Mouse (Mus musculus) kidney, postnatal 25 days (tissue): ENCODE data around the gene Gm15217.

Source experiments
- DNase-seq, 2 experiments: peaks; one replicate each; pipeline ENCODE4 v3.0.0; 2021; ENCODE audit warnings: mixed read lengths in 2 of 2

Gene Gm15217

DNA sequence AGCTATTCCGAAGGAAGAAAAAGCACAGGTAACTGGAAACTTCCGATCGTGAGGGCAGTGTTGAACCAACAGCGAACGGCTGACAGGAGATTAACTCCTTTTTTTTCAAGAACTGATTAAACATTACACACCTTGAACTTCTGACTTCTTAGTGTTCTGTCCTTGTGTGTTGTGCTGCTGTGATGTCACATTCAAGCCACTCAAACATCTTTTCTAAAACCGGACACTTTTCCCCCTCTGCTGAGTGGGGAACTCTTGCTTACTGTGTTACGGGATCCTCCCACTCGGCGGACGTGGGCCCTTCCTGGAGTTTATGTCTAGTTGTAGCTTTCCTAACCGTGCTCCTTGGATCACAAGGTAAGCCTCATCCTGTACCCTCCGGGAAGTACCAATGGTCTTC lies at the start of gene Gm15217:
Gene Gm15217 (plus strand): TSS at position 130 of the 400 bp plus-strand sequence.
- no peak for DNase-seq

DNA sequence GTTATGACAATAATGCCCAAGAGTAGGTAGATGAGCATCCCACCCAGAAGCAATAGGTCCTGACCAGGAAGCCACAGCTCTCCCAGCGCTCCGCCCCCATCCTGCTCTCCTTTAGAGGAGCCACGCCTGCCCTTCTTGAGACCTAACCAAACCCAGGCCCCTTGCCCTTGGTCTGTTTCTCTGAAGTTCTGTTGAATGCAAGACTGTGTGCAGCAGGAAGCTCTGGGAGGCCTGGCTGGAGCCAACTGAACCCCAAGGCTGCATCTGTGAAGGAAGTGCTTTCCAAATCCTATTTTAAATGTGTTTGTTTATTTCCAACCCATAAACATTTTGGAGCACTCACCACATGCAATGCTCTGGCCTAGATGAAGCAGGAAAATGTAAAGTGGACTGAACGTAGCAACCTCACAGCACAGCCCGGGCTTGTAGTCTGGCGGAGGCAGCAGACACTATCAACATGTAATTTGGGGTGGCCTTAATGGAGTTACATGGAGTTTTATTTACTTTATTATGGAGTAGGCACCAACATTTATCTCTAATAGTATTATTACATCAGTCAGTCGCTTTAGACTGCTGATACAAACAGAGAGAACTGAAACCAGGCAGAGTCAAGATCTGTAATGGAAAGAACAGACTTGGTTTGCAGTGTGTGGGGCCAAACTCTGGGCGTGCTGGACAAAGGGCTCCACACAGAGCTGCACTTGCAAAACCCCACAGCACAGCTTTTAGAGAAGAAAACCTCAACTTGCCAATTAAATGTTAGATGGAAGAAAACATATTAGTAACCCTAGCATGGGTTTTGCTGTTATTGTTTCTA lies 45.6 kb upstream of the Gm15217 start:
- DNase-seq = no peak

DNA sequence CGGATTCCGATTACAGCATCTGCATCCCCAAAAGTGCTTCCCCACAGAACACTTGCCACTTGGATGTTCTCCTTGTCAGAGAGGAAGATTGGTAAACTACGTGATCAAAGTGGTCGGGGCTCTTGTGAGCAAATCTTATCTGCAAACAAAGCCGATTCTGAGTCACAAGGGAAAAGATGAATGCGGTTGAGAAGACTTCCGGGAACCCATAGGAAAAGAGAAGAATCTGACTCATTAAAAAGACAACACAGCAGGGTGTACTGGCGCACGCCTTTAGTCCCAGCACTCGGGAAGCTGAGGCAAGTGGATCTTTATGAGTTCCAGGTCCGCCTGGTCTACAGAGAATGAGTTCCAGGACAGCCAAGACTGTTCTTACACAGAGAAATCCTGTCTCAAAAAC lies 40.4 kb upstream of the Gm15217 start:
- DNase-seq = no peak

DNA sequence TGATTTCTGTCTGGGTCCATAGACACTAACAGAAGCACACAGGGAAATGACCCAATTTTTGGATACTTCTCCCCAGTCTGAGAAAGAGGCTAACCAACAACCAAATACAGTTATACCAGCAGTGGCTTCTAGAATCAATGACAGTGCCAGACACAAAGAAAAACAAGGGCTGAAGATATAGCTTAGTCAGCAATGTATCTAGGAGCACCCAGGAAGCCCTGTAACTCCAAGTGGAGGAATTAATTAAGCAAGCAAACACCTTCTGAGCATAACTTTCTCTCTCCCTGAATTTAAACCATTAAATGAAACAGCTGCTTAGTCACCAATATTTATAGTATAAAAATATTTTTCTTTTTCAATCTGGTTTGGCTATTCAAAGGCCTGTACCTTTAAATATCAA lies 34.5 kb upstream of the Gm15217 start:
- DNase-seq = no peak

DNA sequence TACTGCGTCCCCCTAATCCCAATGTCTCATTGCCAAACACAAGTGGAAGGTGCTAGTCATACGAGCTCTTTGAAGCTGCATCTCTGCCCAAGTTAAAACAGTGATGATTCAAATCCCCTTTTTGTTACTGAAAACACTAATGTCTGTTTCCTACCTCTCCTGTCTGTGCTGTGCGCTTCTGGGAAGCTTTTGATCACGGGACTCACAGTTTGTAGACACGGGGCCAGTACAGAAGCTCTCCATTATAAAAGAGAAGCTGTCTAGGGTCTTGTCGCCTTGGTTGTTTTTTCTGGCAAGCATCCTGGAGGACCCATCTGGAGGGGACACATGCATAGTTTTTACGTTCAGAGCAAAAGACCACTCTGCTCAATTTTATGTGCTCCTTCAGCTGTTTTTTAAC lies 21.9 kb upstream of the Gm15217 start:
- no peak for DNase-seq

DNA sequence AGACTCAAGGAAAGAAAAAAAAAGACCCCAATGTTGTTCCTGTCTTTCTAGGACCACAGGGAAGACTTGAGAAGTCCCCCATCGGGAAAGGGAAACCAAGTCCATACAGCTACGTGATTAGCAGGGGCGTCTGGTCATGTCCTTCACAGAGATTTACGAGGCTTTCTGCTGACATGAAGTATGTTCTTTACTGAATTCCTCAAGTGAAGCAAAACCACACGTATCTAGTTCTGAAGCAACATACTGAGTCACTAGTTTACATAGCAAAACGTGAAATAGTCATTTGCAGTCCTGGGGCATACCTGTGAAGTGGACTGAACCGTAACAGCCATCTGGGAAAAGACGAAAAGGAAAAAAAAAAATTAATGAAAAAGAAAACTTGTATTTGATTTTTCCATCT lies 21.5 kb upstream of the Gm15217 start:
- DNase-seq = no peak

DNA sequence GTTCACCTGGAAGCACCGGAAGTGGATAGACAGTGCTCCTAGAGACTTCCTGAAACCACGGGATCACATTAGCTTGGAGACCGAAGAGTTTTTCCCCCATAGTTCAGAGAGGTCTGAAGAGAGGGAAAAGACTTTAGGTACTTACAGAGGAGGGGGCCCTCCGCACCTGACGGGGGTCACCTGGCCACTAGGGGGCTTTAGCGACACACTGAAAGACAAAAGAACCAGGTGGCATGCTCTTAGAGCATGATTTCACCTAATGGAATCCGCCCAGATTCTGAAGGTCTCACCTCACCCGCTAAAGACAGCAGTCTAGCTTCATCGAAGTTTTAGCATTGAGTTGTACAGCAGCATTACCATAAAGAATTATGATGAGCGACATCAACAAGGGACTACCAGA lies 16.0 kb upstream of the Gm15217 start:
- peak; percentile 37 to 45 for DNase-seq

DNA sequence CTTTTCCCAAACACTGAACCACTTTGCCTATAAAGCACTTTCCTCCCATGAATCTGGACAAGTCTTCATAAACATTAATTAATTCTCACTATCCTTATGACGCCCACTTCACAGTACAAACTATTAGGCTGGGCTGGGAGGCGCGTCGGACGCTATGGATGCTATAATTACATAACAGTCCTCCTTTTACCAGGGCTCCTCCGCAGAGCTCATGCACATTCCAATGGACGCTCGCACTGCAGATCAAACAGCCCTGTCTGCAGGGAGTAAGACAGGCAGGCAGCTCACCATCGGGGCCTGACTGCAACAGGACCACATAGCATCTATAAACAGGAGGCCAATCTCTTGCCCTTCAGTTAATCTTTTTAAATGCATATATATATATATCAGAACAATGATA lies 6.8 kb upstream of the Gm15217 start:
- DNase-seq = no peak

DNA sequence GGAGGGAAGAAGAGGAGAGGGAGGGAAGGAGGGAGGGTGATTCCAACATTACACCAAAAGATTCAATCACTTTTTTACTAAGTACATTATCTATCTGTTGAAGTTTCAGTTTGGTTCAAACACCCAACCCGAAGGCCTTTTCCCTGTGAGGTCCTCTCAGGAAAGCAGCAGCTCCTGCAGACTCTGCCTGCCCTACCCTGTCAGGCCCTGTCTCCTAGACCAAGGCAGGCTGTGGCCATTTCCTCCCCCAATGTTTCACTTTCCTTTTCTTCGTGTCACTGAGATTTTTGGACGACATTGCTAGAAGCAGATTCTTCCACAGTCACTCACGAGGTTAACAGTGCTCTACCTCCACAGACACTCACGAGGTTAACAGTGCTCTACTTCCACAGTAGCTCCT lies 3.4 kb upstream of the Gm15217 start:
- no peak for DNase-seq

DNA sequence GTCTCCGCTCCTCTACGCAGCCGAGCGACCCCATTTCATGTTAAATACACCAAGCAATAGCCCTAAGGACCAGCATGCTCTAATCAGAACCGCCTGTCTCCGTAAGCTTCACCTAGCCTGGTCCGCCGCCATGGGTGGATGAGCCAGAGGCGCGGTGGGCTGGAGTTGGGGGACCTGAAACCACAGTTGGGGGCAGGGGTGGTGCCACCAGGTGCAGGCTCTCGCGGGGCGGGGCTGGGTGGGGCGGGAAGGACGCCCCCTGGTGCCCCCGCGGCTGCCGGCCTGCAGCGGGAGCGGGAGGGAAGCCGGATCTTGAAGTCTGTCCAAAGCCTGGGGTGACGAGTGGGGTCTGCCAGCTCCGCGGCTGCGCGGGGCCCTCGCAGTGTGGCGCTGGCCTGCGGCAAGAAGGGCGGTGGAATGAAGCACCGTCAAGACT lies 1.1 kb downstream of the Gm15217 start:
- peak; percentile 53 to 80 for DNase-seq

DNA sequence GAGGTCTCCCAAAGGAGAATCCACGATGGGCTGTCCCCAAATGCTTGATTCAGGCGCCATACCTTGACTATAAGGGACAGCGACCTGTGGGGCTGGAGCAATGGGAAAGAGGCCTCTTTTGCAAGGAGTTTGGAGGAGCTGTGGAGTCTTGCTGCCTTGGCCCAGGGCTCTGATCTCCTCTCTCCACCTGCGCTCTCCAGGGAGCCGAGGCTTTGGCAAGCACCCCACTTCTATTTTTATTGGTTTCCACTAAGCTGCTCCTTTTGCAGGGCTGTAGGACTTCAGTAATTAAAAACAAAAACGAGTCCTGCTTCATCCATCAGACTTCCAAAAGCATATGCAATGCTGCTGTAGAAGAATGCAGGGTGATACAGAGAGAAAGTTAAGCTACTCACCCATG lies 2.2 kb downstream of the Gm15217 start:
- DNase-seq = peak in 1 of 2 experiments; percentile 36

DNA sequence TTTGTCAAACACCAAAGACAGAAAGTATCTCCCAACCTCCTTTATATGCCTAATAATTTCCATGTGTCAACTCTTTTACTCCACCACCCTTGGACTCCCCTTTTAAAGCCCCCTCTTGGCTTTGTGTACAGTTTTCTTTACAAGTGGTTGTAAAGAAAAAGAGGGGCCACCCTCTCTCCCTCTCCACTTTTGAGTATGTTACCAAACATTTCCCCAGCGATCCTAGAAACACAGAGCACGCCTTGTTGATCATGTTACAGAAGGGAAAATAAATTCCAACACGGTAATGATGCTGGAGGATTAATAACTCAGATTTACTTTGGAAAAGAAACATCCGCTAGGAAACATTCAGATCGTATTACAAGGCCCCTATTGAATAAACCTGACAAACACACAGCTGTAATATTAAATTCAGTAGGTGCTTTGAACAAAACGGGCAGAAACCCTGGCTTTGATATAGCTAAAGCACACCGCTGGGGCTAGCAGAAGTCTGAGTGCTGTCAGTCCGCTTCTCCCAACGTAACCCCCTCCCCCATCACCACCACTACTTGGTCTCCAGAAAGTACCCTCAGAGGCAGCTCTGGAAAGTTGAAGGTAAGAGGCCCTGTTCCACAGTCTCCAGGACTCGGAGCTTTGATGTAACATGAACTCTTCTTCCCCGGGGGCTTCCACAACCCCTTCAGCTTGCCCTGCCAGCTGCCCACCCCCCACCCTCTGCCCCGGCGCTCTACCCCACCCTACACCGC lies 5.9 kb downstream of the Gm15217 start:
- no peak for DNase-seq

DNA sequence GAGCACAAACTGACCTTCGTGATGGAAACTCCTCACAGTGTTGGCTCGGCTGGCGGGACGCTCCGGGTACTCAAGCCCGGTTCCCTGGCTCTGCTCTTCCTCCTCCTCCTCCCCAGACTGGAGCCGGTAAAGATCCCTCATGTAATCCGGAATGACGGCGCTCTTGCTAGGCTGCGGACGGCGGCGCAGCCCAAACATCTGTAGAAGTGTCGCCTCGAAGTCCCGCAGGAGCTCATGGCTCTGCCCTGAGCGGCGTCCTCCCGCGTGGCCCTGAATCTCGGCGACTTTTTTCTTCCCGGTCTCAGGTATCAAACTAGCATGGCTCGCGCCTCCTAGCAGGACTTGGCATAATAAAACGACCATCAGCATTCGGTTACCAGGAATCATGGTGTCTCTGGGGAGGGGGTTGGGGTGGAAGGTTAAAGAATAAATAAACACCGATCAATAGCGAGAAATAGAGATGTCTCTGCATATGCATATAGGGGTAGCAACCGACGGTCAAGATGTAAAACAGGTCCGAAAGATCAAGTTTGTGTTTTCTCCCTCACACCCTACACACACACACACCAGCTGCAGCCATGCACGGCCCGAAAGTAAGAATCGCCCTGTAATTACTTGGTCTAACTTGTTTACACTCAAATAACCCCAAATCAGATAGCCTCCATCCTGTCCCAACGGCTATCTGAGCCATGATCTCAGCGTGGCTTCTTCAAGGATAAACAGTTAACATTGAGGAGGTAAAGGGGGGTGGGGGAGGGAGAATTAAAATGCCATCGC lies 6.7 kb downstream of the Gm15217 start:
- DNase-seq = peak in 1 of 2 experiments; percentile 28

DNA sequence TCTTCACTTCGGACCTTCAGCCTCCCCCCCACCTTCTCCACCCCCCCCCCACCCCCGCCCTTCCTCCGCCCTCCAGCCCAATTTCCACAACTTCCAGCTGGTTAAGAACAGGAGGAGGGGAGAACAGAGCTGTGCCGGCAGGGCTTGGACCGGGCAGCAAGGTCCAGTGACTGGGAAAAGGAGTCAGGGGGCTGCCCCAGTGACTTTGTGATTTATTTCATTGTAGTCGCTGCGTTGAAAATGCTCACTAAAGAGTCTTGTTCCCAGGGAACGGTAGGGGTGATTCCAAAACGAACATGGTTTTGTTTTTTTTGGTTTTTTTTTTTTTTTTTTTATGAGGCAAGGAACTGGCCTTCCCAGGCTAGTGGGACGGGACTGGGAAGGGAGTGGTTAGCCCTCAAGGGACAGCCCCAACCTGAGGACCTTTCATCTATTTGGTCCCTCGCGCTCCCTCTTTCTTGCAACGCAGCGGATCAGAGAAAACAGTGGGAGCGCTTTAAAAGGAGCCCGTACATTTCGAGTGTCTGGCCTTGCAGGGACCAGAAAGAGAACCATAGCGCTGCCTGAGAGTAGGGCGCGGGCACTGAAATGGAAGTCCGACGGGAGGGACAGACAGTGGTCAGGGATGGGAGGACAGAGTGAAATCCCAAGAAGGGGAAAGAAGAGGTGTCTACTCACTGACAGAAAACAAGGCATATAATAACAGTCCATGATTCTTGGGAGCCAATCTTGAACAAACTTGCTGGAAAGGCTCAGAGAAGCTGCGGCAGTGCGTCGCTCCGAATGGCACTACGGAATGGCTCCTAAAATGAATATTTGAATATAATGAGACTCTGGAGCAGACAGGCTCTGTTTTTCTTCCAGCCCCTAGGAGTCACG lies 7.5 kb downstream of the Gm15217 start:
- DNase-seq = peak; percentile 36 to 68

DNA sequence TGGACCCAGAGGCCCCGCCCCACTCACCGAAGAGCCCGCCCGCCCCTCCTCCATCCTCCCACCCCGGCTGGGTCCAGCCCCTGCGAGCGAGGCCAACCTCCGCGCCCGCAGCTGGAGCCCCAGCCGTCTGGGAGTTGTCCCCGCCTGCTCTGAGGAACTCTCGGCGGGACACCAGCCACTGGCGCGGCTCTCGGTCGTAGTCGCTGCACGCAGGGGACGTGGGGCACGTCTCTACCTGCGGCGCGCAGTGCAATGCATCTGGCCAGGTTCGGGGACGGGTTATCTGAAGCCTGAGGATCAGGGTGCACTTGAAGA lies 8.1 kb downstream of the Gm15217 start:
- DNase-seq = peak; percentile 94 to 95

DNA sequence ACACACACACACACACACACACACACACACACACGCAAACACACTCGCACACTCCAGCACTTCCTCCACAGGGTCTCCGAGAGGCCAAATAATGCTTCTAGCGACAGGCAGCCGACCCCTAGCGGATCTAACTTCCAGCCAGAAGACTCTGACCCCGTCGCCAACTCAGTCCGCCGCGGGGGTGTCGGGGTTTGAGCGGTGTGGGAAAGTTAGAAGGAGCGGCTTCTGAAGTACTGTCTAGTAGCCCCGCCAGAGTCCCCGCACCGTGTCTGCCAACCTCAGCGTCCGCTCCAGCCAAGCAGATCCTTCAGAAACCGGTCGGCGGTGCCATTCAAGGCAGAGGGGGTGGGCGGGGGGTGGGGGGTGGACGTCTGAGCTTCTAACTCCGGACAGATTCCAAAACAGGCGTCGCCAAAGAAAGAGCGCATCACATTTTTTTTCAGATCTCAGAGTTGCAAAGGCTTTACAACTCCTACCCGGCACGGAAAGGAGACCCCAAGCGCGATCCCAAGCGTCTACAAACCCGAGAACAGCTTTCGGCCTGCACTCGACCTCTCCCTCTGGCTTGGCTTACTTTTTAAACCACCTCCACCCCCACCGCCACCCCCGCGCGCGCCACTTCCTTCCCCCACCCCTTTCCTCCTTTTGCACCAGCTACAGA lies 8.7 kb downstream of the Gm15217 start:
- peak; percentile 66 to 83 for DNase-seq

DNA sequence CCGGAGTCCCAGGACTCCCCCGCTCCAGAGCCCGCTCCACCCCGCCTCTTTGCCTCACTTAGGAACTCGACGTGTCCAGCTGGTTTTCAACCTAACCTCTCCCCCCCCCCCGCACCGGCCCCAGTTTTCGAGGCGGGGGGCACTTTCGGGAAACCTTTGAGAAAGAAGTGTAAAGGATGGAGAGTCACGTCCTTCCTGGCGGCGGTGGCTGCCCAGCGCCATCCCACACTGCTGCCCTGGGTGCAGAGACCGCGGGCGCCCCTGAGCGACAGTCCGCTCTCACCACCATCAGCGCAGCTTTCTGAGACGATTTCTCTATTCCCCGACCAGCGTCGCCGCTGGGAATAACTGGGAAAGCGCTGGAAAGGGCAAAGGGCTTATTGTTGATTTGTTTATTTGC lies 9.4 kb downstream of the Gm15217 start:
- DNase-seq = peak; percentile 73 to 83

DNA sequence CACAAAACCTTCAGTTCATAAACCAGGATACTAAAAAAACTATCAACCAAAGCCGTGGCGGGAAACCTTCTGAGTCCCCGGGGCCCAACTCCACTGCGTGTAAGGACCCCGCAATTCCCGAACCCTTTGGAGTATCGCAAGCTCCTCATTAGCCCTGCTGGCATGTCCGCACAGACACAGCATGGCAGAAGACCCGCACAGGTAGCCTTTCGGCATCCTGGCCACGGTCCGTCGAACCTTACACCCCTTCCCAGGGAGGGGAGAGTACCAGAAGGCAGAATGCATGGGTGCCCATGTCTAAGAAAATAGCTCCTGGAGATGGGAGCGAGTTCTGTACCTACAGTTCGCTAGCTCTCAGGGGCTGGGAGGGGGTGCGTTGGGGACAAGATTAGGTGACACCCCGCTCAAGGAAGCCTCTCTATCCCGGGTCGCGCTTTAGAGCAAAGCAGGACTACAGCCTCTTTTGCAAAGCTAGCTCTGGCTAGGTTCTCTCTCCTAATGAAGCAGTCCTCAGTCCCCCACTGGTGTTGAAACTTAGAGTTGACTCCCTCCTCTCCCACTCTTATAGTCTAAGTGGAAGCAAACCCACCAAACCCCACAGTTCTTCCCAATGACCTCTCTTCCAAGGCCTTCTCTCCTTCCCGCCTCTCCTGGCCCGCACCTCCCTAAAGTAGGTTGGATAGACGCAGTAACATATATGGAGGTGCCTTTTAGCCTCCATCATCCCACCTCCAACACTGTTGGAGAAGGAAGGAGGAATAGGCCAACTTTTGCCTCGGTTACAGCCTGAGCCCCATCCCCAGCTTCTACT lies 10.4 kb downstream of the Gm15217 start:
- no peak for DNase-seq

DNA sequence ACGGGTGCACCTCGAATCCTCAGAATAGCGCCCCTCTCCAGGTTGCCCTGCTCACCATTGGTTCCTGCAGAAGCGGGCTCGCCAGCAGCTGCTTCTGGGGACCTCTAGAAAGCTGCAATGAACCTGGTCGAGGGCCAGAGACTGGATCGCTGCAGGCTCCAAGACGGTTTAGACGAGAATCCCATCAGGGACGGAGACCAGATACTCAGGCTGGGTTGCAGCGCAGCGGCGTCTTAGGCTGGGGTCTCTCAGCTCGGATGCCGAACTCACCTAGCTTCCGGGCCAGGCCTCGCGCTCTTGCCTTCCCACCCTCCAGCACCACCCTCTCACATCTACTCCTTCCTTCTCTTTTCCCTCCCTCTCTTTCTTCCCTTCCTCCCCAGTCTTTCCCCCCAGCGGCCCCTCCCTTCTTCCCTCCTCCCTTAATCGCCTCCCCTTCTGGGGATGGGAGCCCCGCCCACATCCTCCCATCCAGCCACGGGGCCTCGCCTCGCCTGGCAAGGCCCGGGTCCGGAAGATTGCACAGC lies 11.1 kb downstream of the Gm15217 start, which contains the start of gene Bmp4:
Gene Bmp4 (minus strand): TSS at position 421 of the 527 bp plus-strand sequence.
- peak; percentile 61 to 79 for DNase-seq

DNA sequence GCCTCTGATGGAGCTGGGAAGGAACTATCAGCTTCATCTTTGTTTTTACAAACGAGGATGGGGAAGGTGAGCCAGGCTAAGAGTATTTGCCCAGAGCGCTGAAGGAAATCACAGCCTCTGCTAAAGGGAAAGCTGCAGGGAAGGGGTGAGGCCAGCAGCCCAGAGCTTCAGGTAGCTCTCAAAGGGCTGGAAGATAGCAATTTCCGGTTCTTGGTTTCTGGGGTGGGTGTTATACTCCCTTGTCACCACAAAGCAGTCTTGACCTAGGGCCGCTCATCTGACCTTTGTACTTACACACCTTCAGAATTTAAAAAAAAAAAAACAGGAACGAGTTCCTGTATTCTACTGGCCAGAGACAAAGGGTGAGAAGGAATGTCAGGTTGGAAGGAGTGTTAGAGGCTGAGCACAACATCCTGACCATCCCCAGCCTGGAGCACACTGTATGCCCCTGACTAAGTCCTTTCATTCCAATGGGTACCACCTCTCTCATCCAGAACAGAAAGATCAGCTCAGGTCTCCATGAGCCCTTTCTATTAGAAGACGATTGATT lies 12.5 kb downstream of the Gm15217 start:
- no peak for DNase-seq
